Mouse (Mus musculus): Measurements from ENCODE around the gene Tmem121. TPM values are rescaled to one million over a fixed set of nuclear protein-coding genes. Genes with fewer than 3 reads are reported as not detected.
A peak's percentile ranks its signal among the peaks of the same experiment; 100 is the strongest.

Gene Tmem121
- total and polyA plus RNA-seq, 3 experiments: 0.18 TPM; not detected in 2

- H3K9ac ChIP-seq (ENCODE audit: low read depth, low read length): peak within 1 kb of the TSS; percentile 51
- no peaks in the 10 kb centered on the region for H3K79me2 ChIP-seq (replicated peaks; ENCODE audit: control insufficient read depth, insufficient read depth, low read length)
- peak; percentile 90 to 92 for DNase-seq
- intact Hi-C loops (cut with DNase I): no loop called here
- WGBS: 4% methylated on average over 45 of the region's 45 CpGs
- peak within 1 kb of the TSS; percentile 41 for H3K4me3 ChIP-seq
- H3K36me3 ChIP-seq (ENCODE audit: control insufficient read depth, insufficient read depth, low read length): peaks cover 21% of the 10 kb centered on the region
- H3K27ac ChIP-seq: peak within 1 kb of the TSS; percentile 100
- H3K27me3 ChIP-seq (ENCODE audit: control insufficient read depth, insufficient read depth, low read length): no peaks in the 10 kb centered on the region
- H3K4me1 ChIP-seq (ENCODE audit: control insufficient read depth, insufficient read depth, low read length): peaks cover 56% of the 10 kb centered on the region
- TF ChIP-seq POLR2A (IDR thresholded peaks at IDR 0.05; ENCODE audit: insufficient read depth, low read depth, low read length) (peak; percentile 63), EP300 (IDR thresholded peaks at IDR 0.05; ENCODE audit: insufficient read depth, low read depth, low read length) (peak; percentile 95), CTCF (IDR thresholded peaks at IDR 0.05) (peak; percentile 95)
Observed at GRCm38 (mm10) chr12:113146112-113147057, 39.3 kb upstream of the Tmem121 start, which contains the start of gene Crip1. Crip1 (plus strand) TSS chr12:113146316.

GRCm38 (mm10) chr12:113147481-113147880 lies 38.2 kb upstream of the Tmem121 start:
- H3K36me3 ChIP-seq (ENCODE audit: control insufficient read depth, insufficient read depth, low read length): peaks cover 21% of the 10 kb centered on the region
- 34% methylated on average over 8 of the region's 8 CpGs for WGBS
- intact Hi-C loops (cut with DNase I): no loop called here
- peak; percentile 61 to 63 for DNase-seq
- peaks cover 58% of the 10 kb centered on the region for H3K4me1 ChIP-seq (ENCODE audit: control insufficient read depth, insufficient read depth, low read length)
- peak overlapping the region; percentile 87 for H3K27ac ChIP-seq
- no peak overlapping the region for H3K4me3 ChIP-seq
- no peaks in the 10 kb centered on the region; the same call in 1 of the 2 replicates for H3K79me2 ChIP-seq (replicated peaks; ENCODE audit: control insufficient read depth, insufficient read depth, low read length)
- no peak for TF ChIP-seq POLR2A (IDR thresholded peaks at IDR 0.05; ENCODE audit: insufficient read depth, low read depth, low read length)
- TF ChIP-seq EP300 (IDR thresholded peaks at IDR 0.05; ENCODE audit: insufficient read depth, low read depth, low read length): 0 out of 2 replicates have a peak, but pooled peaks have one; percentile 44
- H3K9ac ChIP-seq (ENCODE audit: low read depth, low read length): no peak overlapping the region
- H3K27me3 ChIP-seq (ENCODE audit: control insufficient read depth, insufficient read depth, low read length): no peaks in the 10 kb centered on the region

GRCm38 (mm10) chr12:113148381-113149035 lies 37.2 kb upstream of the Tmem121 start:
- H3K79me2 ChIP-seq (replicated peaks; ENCODE audit: control insufficient read depth, insufficient read depth, low read length): no peaks in the 10 kb centered on the region; the same call in 1 of the 2 replicates
- H3K36me3 ChIP-seq (ENCODE audit: control insufficient read depth, insufficient read depth, low read length): peaks cover 21% of the 10 kb centered on the region
- peaks cover 58% of the 10 kb centered on the region for H3K4me1 ChIP-seq (ENCODE audit: control insufficient read depth, insufficient read depth, low read length)
- peak overlapping the region; percentile 73 for H3K27ac ChIP-seq
- peak; percentile 74 for DNase-seq
- 62% methylated on average over 16 of the region's 16 CpGs for WGBS
- intact Hi-C loops (cut with DNase I): no loop called here
- no peak overlapping the region for H3K4me3 ChIP-seq
- peak overlapping the region; percentile 20; the same call in 1 of the 2 replicates for H3K9ac ChIP-seq (ENCODE audit: low read depth, low read length)
- TF ChIP-seq EP300 (IDR thresholded peaks at IDR 0.05; ENCODE audit: insufficient read depth, low read depth, low read length): 0 out of 2 replicates have a peak, but pooled peaks have one; percentile 57
- TF ChIP-seq POLR2A (IDR thresholded peaks at IDR 0.05; ENCODE audit: insufficient read depth, low read depth, low read length): no peak
- TF ChIP-seq CTCF (IDR thresholded peaks at IDR 0.05): peak; percentile 58
- no peaks in the 10 kb centered on the region for H3K27me3 ChIP-seq (ENCODE audit: control insufficient read depth, insufficient read depth, low read length)

- Histone ChIP-seq H3K4me1 (ENCODE audit: control insufficient read depth, insufficient read depth, low read length) (peaks cover 53% of the 10 kb centered on the region), H3K4me3 (no peak overlapping the region), H3K27me3 (ENCODE audit: control insufficient read depth, insufficient read depth, low read length) (no peaks in the 10 kb centered on the region), H3K9ac (ENCODE audit: low read depth, low read length) (no peak overlapping the region), H3K36me3 (ENCODE audit: control insufficient read depth, insufficient read depth, low read length) (peaks cover 14% of the 10 kb centered on the region), H3K79me2 (replicated peaks; ENCODE audit: control insufficient read depth, insufficient read depth, low read length) (no peaks in the 10 kb centered on the region; the same call in 1 of the 2 replicates), H3K27ac (peak overlapping the region; percentile 73)
- 63% methylated on average over 4 of the region's 4 CpGs for WGBS
- intact Hi-C loops (cut with DNase I): no loop called here
- peak; percentile 47 to 53 for DNase-seq
- TF ChIP-seq EP300 (IDR thresholded peaks at IDR 0.05; ENCODE audit: insufficient read depth, low read depth, low read length) (0 out of 2 replicates have a peak, but pooled peaks have one; percentile 18), POLR2A (IDR thresholded peaks at IDR 0.05; ENCODE audit: insufficient read depth, low read depth, low read length) (no peak), CTCF (IDR thresholded peaks at IDR 0.05) (no peak)
Observed at GRCm38 (mm10) chr12:113149341-113149740, 36.4 kb upstream of the Tmem121 start.

GRCm38 (mm10) chr12:113149896-113150295 lies 35.8 kb upstream of the Tmem121 start:
- Histone ChIP-seq H3K36me3 (ENCODE audit: control insufficient read depth, insufficient read depth, low read length) (peaks cover 8% of the 10 kb centered on the region), H3K27ac (no peak overlapping the region), H3K9ac (ENCODE audit: low read depth, low read length) (no peak overlapping the region), H3K4me1 (ENCODE audit: control insufficient read depth, insufficient read depth, low read length) (peaks cover 49% of the 10 kb centered on the region), H3K27me3 (ENCODE audit: control insufficient read depth, insufficient read depth, low read length) (no peaks in the 10 kb centered on the region), H3K79me2 (replicated peaks; ENCODE audit: control insufficient read depth, insufficient read depth, low read length) (no peaks in the 10 kb centered on the region; the same call in 1 of the 2 replicates), H3K4me3 (no peak overlapping the region)
- intact Hi-C loops (cut with DNase I): loop anchor here (5.0 kb wide), 1 partner anchor 323 kb away; the partner anchor contains the start of gene Cdca4
- 57% methylated on average over 3 of the region's 3 CpGs for WGBS
- TF ChIP-seq CTCF (IDR thresholded peaks at IDR 0.05): no peak
- DNase-seq: peak in 1 of 2 experiments; percentile 49
